Comparison of ENCODE assay signal across 18 mouse cellular contexts in genomic region chr6:138402031-138402430, GRCm38 (mm10).
"Had no signal": no experiment of that assay in that cellular context is flagged by ENCODE, and none has a peak within 500 bp of the region (broad histone marks: within the 10 kb centered on the region; RNA-seq: fewer than 3 reads in every experiment).

No protein-coding gene starts in this region.

- DNase-seq: liver, postnatal 0 days; lung, adult 2 months; lung, postnatal 10 days; midbrain, embryonic 14.5 days; right cerebral cortex, postnatal 14 days; thymus, adult 2 months; thymus, postnatal 25 days; thymus, postnatal 4 days had no signal

- H3K4me3 ChIP-seq: liver, embryonic 15.5 days; lung, embryonic 15.5 days; megakaryocyte, embryonic 14.5 days; midbrain, embryonic 10.5 days; midbrain, embryonic 12.5 days; neural tube, embryonic 12.5 days; stomach, embryonic 15.5 days had no signal

- H3K27me3 ChIP-seq: liver, embryonic 15.5 days; lung, embryonic 15.5 days; megakaryocyte, embryonic 14.5 days; midbrain, embryonic 12.5 days; neural tube, embryonic 12.5 days; stomach, embryonic 15.5 days had no signal

- H3K4me1 ChIP-seq: liver, embryonic 15.5 days; lung, embryonic 15.5 days; megakaryocyte, embryonic 14.5 days; midbrain, embryonic 12.5 days; neural tube, embryonic 12.5 days; stomach, embryonic 15.5 days had no signal

- H3K4me2 ChIP-seq: liver, embryonic 15.5 days; lung, embryonic 15.5 days; midbrain, embryonic 12.5 days; neural tube, embryonic 12.5 days; stomach, embryonic 15.5 days had no signal

- ATAC-seq: liver, postnatal 0 days; midbrain, embryonic 16.5 days had no signal

- H3K9ac ChIP-seq: liver, embryonic 15.5 days; liver, postnatal 0 days; lung, embryonic 15.5 days; midbrain, embryonic 12.5 days; neural tube, embryonic 12.5 days; stomach, embryonic 15.5 days had no signal

- H3K27ac ChIP-seq: liver, embryonic 15.5 days; lung, embryonic 15.5 days; macrophage; midbrain, embryonic 10.5 days; midbrain, embryonic 12.5 days; neural tube, embryonic 12.5 days; stomach, embryonic 15.5 days; stomach, postnatal 0 days had no signal

- H3K9me3 ChIP-seq: liver, embryonic 15.5 days; lung, embryonic 15.5 days; midbrain, embryonic 10.5 days; midbrain, embryonic 12.5 days; neural tube, embryonic 12.5 days; stomach, embryonic 15.5 days had no signal

- H3K36me3 ChIP-seq: liver, embryonic 15.5 days; lung, embryonic 15.5 days; midbrain, embryonic 12.5 days; neural tube, embryonic 12.5 days; stomach, embryonic 15.5 days had no signal
